Mouse (Mus musculus) embryonic facial prominence, embryonic 15.5 days (tissue): ENCODE results near the gene Klhdc9. TPM values are rescaled to one million over a fixed set of nuclear protein-coding genes. Genes with fewer than 3 reads are reported as not detected.
"Not testable (repeated sequence)": the region's sequence is repeated elsewhere in the genome, so short reads cannot be mapped to it uniquely, and the experiment has no call there.

ENCODE experiments used
- ATAC-seq: fragments of 200-750 bp; cut with Nextera tagmentation; 2 replicates; pipeline ENCODE4 v1.8.0; 2017; ENCODE audit warnings: low read depth, moderate TSS enrichment; ENCODE audit not compliant: insufficient number of reproducible peaks, low FRiP score, low TSS enrichment
- H3K27ac ChIP-seq: fragments of 300-500 bp; sonication (generic); replicated peaks from 2 replicates; pipeline ENCODE4 v1.5.1; 2015; ENCODE audit warnings: mild to moderate bottlenecking, inconsistent platforms
- H3K27me3 ChIP-seq: fragments of 300-500 bp; sonication (generic); 2 replicates; pipeline ENCODE4 v1.6.1; 2015; ENCODE audit warnings: inconsistent platforms
- H3K36me3 ChIP-seq: fragments of 300-500 bp; sonication (generic); 2 replicates; pipeline ENCODE4 v1.6.1; 2015; ENCODE audit warnings: mild to moderate bottlenecking, inconsistent platforms
- H3K4me1 ChIP-seq: fragments of 300-500 bp; sonication (generic); 2 replicates; pipeline ENCODE4 v1.6.1; 2015; ENCODE audit warnings: inconsistent platforms
- H3K4me2 ChIP-seq: fragments of 300-500 bp; sonication (generic); replicated peaks from 2 replicates; pipeline ENCODE4 v1.6.1; 2015; ENCODE audit warnings: mild to moderate bottlenecking, inconsistent platforms
- H3K4me3 ChIP-seq: fragments of 300-500 bp; sonication (generic); replicated peaks from 2 replicates; pipeline ENCODE4 v1.5.1; 2015; ENCODE audit warnings: mild to moderate bottlenecking, inconsistent platforms
- H3K9ac ChIP-seq: fragments of 300-500 bp; sonication (generic); 2 replicates; pipeline ENCODE4 v1.6.1; 2015; ENCODE audit warnings: inconsistent platforms
- H3K9me3 ChIP-seq: fragments of 300-500 bp; sonication (generic); replicated peaks from 2 replicates; pipeline ENCODE4 v1.6.1; 2016; ENCODE audit warnings: inconsistent platforms
- WGBS: fragments of 180-500 bp; shearing (Covaris S2); methylation state at CpG from one replicate; pipeline ENCODE4 v1.1.7; 2015; 5-methylcytosine and 5-hydroxymethylcytosine counted together
- polyA plus RNA-seq: library from polyadenylated mRNA; unstranded; fragments of >200 nt; fragmentation: Nextera tagmentation; extraction: Ambion mirVana; gene quantifications from 2 replicates; pipeline ENCODE4 v1.2.1, GENCODE M21; 2015

Gene Klhdc9
- polyA plus RNA-seq, 1 experiment from 2014 or later = 9.1 TPM

GRCm38 (mm10) chr1:171329433-171330215, 31.0 kb downstream of the Klhdc9 start:
- ATAC-seq = peak; percentile 92
- WGBS = under 1% methylated on average over 55 of the region's 61 CpGs

DNA sequence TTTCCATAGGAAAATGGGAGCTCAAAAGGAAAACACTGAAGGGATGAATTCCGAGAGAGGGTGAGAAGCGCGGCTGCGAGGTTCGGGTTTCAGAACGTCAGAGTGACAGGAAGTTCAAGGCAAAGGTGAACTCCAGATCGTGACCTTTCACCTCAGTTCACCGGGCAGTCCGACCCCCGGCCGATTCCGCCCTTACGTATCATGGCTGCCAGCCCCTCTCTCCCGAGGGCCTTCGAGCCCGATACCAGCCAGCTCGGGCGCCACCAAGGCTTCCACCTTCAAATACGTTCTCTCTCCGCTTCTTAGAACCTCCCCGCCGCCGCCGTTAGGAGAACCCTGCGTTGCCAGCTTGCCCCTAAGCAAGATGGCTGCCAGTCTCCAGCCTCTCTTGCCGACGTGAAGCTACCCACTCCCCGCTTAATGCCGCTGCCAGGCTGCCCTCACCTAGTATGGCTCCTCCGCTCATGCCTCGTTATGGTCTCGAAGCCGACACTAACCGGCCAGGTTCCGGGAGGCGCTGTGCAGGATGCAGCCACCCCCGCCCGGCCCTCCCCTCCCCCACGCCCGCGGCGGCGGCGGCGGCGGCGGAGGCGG, 31.7 kb downstream of the Klhdc9 start, which contains the start of gene Dedd:
Gene Dedd (plus strand): TSS at position 307 of the 594 bp plus-strand sequence.
- Histone ChIP-seq H3K4me1 (peaks cover 27% of the 10 kb centered on the region), H3K27me3 (no peaks in the 10 kb centered on the region), H3K4me3 (peak within 1 kb of the TSS; percentile 84), H3K9ac (peak within 1 kb of the TSS; percentile 96), H3K27ac (peak within 1 kb of the TSS; percentile 99), H3K36me3 (no peaks in the 10 kb centered on the region), H3K9me3 (no peaks in the 10 kb centered on the region), H3K4me2 (peak within 1 kb of the TSS; percentile 72)
- under 1% methylated on average over 43 of the region's 48 CpGs for WGBS
- peak; percentile 95 for ATAC-seq

More at GRCm38 (mm10) chr1:171329433-171330215, 31.0 kb downstream of the Klhdc9 start:
- no peaks in the 10 kb centered on the region for H3K9me3 ChIP-seq
- peak overlapping the region; percentile 96 for H3K9ac ChIP-seq
- H3K4me1 ChIP-seq = peaks cover 27% of the 10 kb centered on the region
- no peaks in the 10 kb centered on the region for H3K36me3 ChIP-seq
- H3K27ac ChIP-seq = peak overlapping the region; percentile 99
- peak overlapping the region; percentile 84 for H3K4me3 ChIP-seq
- H3K4me2 ChIP-seq = peak overlapping the region; percentile 72
- H3K27me3 ChIP-seq = no peaks in the 10 kb centered on the region

DNA sequence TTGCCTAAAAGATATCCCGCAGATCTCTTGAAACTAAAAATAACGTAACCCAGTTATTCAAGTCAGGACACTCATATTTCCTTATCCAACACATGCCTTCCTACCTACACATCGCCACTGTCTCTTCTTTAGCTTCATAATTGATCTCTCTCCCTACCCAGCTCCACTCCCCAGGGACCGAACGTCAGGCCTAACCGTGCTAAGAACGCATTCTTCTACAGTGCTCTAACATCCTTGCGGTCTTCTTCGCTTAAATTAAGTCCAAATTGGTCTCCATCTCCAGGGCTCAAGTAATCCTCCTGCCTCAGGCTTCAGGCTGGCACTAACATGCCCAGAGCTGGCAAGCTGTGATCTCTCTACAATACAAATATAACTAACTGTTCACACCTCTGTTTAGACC, 32.4 kb downstream of the Klhdc9 start:
- WGBS = 18% methylated on average over 9 of the region's 9 CpGs
- Histone ChIP-seq H3K9ac (peak overlapping the region; percentile 96), H3K27me3 (no peaks in the 10 kb centered on the region), H3K4me3 (peak overlapping the region; percentile 84), H3K27ac (peak overlapping the region; percentile 99), H3K4me2 (peak overlapping the region; percentile 72), H3K4me1 (peaks cover 27% of the 10 kb centered on the region), H3K9me3 (no peaks in the 10 kb centered on the region), H3K36me3 (no peaks in the 10 kb centered on the region)
- ATAC-seq = no peak

- not testable (repeated sequence) for H3K36me3 ChIP-seq, H3K27me3 ChIP-seq, ATAC-seq, H3K27ac ChIP-seq, H3K4me2 ChIP-seq, H3K9me3 ChIP-seq, H3K4me3 ChIP-seq, H3K9ac ChIP-seq
- peaks cover 27% of the 10 kb centered on the region for H3K4me1 ChIP-seq
- WGBS = 83% methylated on average over 4 of the region's 4 CpGs
These were observed 34.0 kb downstream of the Klhdc9 start for GRCm38 (mm10) chr1:171326588-171326987.

GRCm38 (mm10) chr1:171325571-171325970, 35.0 kb downstream of the Klhdc9 start:
- no peak overlapping the region for H3K4me3 ChIP-seq
- ATAC-seq = no peak
- WGBS = 87% methylated on average over 2 of the region's 2 CpGs
- H3K9ac ChIP-seq = no peak overlapping the region
- no peaks in the 10 kb centered on the region for H3K36me3 ChIP-seq
- no peaks in the 10 kb centered on the region for H3K9me3 ChIP-seq
- no peak overlapping the region for H3K4me2 ChIP-seq
- peaks cover 17% of the 10 kb centered on the region for H3K4me1 ChIP-seq
- no peaks in the 10 kb centered on the region for H3K27me3 ChIP-seq
- H3K27ac ChIP-seq = no peak overlapping the region

- no peak; the same call in 1 of the 2 replicates for ATAC-seq
- Histone ChIP-seq H3K36me3 (no peaks in the 10 kb centered on the region), H3K4me2 (no peak overlapping the region), H3K4me1 (0 out of 2 replicates have a peak, but pooled peaks cover under 1% of the 10 kb centered on the region), H3K9ac (no peak overlapping the region), H3K9me3 (no peaks in the 10 kb centered on the region), H3K4me3 (no peak overlapping the region), H3K27ac (no peak overlapping the region), H3K27me3 (no peaks in the 10 kb centered on the region)
- 67% methylated on average over 1 of the region's 1 CpGs for WGBS
These were observed 38.6 kb downstream of the Klhdc9 start for GRCm38 (mm10) chr1:171322012-171322411.

DNA sequence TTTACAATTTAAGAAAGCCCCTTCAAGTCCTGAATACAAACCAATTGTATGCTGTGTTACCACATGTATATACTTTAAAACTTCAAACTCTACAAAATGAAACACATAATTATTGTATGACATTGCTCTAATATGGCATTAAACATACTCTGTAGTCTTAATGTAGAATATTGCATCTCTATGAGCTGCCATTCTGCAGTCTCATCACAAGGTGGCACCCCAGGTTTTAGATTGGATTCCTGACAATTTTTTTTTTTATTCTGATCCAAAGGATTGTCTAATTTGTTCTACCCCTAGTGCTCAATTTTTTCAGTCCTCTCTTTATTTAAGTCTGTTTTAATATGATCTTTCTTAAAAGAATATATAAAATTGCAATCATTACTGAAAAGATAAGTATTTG, 39.2 kb downstream of the Klhdc9 start:
- H3K9ac ChIP-seq = no peak overlapping the region

GRCm38 (mm10) chr1:171320151-171320550, 40.4 kb downstream of the Klhdc9 start:
- no peak overlapping the region for H3K4me3 ChIP-seq
- no peak overlapping the region for H3K4me2 ChIP-seq
- no peak overlapping the region for H3K27ac ChIP-seq
- H3K9me3 ChIP-seq = no peaks in the 10 kb centered on the region
- H3K9ac ChIP-seq = no peak overlapping the region
- 18% methylated on average over 5 of the region's 5 CpGs for WGBS
- no peaks in the 10 kb centered on the region for H3K36me3 ChIP-seq
- H3K27me3 ChIP-seq = no peaks in the 10 kb centered on the region
- no peak for ATAC-seq
- H3K4me1 ChIP-seq = no peaks in the 10 kb centered on the region

More for the DNA sequence above, 39.2 kb downstream of the Klhdc9 start:
- Histone ChIP-seq H3K36me3 (no peaks in the 10 kb centered on the region), H3K4me2 (no peak overlapping the region), H3K9me3 (no peaks in the 10 kb centered on the region), H3K4me3 (no peak overlapping the region), H3K27ac (no peak overlapping the region), H3K4me1 (no peaks in the 10 kb centered on the region), H3K27me3 (no peaks in the 10 kb centered on the region)
- no peak for ATAC-seq

DNA sequence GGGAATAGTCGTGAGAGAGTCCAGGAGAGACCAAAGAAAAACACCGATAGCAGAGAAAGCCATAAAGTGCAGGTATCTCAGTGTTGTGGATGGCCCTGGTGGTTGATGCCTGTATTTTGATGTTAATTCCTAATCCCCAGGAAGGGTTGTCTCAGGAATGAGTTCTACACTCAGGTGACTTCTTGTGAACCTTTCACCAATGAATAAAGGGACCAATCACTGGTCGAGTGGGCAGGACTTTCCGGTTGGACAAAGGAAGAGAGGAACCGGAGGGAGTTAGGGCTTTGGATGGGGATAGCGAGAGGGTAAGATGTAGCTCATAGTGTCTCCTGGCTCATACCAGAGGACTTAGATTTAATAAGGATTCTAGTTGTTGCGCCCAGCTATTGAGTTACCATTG, 40.9 kb downstream of the Klhdc9 start:
- H3K27me3 ChIP-seq = no peaks in the 10 kb centered on the region
- no peak overlapping the region for H3K4me2 ChIP-seq
- H3K27ac ChIP-seq = no peak overlapping the region
- no peak overlapping the region for H3K9ac ChIP-seq
- WGBS = 14% methylated on average over 7 of the region's 7 CpGs
- no peak for ATAC-seq
- no peaks in the 10 kb centered on the region for H3K9me3 ChIP-seq
- H3K4me1 ChIP-seq = no peaks in the 10 kb centered on the region
- no peak overlapping the region for H3K4me3 ChIP-seq
- H3K36me3 ChIP-seq = no peaks in the 10 kb centered on the region

- 61% methylated on average over 2 of the region's 2 CpGs for WGBS
- no peaks in the 10 kb centered on the region for H3K36me3 ChIP-seq
- H3K27me3 ChIP-seq = no peaks in the 10 kb centered on the region
- no peak overlapping the region for H3K4me2 ChIP-seq
- H3K27ac ChIP-seq = no peak overlapping the region
- no peaks in the 10 kb centered on the region for H3K9me3 ChIP-seq
- ATAC-seq = no peak
- H3K9ac ChIP-seq = no peak overlapping the region
- H3K4me3 ChIP-seq = no peak overlapping the region
- no peaks in the 10 kb centered on the region for H3K4me1 ChIP-seq
These were observed 51.3 kb downstream of the Klhdc9 start for GRCm38 (mm10) chr1:171309321-171309720.
